Mouse (Mus musculus) spleen, adult 12 weeks (tissue): ENCODE data around the gene Gsc.
"Not testable (repeated sequence)": the region's sequence is repeated elsewhere in the genome, so short reads cannot be mapped to it uniquely, and the experiment has no call there.

Experiments
- DNase-seq: peaks from one replicate; pipeline ENCODE4 v3.0.0; 2022; ENCODE audit warnings: low spot score

Gsc gene

DNA sequence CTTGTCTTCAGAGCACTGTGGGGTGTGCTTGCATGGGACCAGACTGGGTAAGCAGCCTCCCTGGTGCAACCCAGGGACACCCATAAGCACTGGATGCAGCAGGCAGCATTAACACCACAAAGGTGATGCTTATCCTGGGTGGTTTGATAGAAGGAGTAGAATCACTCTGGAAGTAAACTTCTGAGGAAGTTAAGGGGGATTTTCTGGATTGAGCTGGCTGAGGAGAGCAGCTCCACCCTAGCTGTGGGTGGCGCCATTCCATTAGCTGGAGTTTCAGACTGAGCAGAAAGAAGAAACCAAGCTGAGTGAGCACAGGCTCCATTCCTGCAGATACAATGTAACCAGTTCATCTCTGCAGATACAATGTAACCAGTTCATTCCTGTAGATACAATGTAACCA is 20.1 kb downstream of the Gsc start:
- DNase-seq: no peak

DNA sequence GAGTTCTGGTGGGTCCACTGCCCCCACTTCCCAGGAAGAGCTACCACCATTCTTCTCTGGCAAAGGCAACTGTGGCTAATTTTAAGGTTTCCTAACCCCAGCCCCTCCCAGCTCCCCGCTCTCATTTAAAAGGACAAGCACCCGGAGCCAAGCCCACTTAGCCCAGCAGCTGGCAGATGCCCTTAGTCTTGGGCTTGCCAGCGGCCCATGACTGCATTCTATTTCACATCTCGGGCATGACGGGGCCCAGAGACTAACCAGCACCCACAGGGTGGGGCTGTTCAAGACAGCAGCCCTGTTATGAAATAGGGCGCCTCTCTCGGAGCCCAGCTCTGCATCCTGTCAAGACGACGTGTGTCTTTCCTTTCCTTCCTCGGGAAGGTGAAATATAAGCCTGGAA is 22.9 kb downstream of the Gsc start:
- no peak for DNase-seq

- DNase-seq: no peak
These were observed 25.0 kb downstream of the Gsc start for GRCm38 (mm10) chr12:104448099-104448498.

GRCm38 (mm10) chr12:104447056-104447455 is 26.1 kb downstream of the Gsc start:
- DNase-seq: not testable (repeated sequence)

DNA sequence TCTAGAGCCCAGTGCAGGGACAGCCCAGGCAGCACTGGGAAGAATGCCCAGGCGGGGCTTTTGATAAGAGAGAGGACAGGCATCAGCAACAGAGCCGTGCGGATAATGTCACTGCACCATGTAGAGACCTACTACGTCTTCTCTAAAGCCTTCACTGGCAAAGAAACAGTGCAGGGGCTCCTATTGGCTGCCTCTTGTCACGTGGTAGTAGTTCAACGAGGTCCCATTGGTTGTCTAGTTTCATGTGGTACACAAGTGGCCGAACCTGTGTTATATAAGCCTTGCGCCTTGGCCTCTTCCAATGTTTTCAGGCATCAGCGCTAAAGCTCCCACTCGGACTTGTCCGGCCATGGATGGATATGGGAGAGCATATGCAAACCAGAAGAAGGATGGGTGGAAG is 29.4 kb downstream of the Gsc start:
- DNase-seq: no peak

- DNase-seq: no peak
These were observed 32.9 kb downstream of the Gsc start for GRCm38 (mm10) chr12:104440087-104440760.

DNA sequence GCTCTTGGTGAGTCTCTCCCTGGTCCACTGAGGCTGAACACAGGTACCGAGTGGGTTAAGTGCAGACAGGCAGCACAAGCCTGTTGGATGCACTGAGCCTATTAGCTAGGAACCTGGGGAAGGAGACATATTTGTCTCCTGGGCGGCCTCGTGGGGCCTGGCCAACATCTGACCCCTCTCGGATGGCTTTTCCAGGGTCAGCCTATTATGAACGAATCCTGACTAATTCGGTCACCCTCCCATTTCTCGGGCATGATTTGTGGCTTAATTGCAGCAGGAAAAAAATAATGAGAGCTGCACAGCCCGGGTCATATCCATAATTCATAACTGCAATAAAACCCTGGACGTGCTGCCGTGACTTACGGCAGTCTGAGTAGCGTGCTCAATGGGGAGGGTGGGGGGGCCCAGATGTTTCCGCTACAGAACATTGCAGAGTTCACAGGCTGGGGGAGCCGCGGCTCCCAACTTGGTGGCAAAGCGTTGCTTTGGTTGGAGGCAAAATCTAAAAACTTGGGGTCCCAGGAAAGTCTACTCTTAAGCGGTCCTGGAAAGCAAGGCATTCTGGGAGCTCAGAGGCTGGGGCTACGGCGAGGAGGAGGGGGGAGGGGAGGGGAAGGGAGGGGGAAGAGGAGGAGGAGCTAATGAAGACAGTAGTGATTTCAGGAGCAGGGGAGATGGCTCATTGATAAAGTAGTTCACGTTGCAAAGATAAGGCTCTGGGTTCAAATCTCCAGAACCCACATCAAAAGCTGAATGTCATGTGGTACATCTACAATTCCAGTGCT is 39.0 kb downstream of the Gsc start:
- DNase-seq: no peak

GRCm38 (mm10) chr12:104433214-104433613 is 39.9 kb downstream of the Gsc start:
- no peak for DNase-seq

- DNase-seq: no peak
These were observed 41.8 kb downstream of the Gsc start for GRCm38 (mm10) chr12:104431359-104431758.

GRCm38 (mm10) chr12:104426915-104427314 is 46.2 kb downstream of the Gsc start:
- DNase-seq: no peak

DNA sequence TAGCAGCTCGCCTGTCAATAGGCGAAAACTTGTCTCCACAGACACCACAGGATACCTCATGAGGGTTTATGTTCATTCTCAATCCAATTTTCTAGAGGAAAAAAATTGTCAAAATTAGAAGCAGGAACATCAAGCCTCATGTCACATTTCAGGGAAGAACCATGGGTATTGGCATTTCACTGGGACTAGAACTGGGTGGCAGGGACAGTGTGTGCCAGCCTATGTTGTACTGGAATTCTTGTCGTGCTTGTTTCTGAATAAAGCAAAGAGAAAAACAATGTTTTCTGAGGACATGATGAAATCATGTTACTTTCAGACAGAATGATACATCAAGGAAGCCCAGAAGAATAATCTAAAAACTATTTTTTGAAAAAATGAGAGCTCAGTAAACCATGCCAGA is 47.5 kb downstream of the Gsc start:
- DNase-seq: no peak

GRCm38 (mm10) chr12:104422615-104423392 is 50.3 kb downstream of the Gsc start:
- no peak for DNase-seq
